Mouse (Mus musculus) G1E-ER4 (cell line): ENCODE results near the gene Orc6. TPM values are rescaled to one million over a fixed set of nuclear protein-coding genes. Genes with fewer than 3 reads are reported as not detected.
A peak's percentile ranks its signal among the peaks of the same experiment; 100 is the strongest.

Experiments used
- GATA1 ChIP-seq: IDR thresholded peaks from one replicate; pipeline ENCODE4 v1.8.0; 2012; ENCODE audit warnings: low read length, inconsistent platforms
- polyA plus RNA-seq: library from polyadenylated mRNA; stranded (reverse); fragments of >175 nt; gene quantifications from 2 replicates; pipeline ENCODE4 v1.2.3, GENCODE M21; 2012

Orc6 gene
- polyA plus RNA-seq: 4.5 and 16.7 TPM in 2 replicates

DNA sequence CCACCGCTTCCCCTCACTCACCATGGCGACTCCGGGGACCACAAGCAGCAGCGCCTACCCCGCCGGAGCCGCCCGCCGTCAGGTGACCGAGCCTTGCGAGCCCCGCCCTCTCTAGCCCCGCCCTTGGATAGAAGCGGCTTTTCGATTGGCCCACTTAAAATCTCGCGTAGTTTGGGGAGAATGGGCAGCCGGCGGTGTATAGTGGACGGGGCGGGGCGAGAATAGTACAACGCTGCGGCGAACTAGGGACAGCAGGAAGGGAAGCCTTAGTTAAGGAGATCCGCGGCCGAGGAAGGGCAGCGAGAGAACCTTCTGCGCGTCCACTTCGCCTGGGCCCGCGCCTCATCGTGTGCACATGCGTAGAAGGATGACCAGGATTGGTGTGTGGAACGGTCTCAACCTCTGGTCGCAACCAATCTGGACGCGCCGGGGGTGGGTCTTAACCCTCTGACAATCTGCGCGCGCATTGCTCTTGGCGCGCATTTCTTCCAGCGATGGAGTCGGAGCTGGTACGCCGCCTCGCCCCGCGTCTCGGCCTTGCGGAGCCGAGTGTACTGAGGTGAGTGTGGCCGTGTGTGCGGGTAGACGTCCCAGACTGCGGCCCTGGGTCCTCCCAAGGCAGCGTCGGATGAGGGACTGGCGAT, at the start of gene Orc6, which contains the start of gene Vps35:
Orc6 (plus strand) TSS at position 199 of the 644 bp plus-strand sequence.
Vps35 (minus strand) TSS at position 369 of the 644 bp plus-strand sequence.
- TF ChIP-seq GATA1: no peak

DNA sequence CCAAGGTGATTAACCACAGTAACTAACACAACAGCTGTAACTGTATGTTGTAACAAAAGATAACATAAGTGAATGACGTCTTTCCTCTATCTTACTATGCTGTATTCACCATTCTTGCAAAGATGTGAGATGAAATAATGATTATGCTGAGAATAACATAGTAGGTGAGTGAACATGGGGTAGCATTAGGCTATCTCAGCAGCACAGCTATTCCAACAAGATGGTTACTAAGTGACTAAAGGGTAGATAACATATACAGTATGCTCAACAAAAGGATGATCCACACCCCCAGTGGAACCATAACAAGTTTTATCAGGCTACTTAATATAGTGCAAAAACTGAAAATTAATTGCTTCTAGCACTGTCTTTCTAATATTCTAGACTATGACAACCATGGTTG, 12.6 kb upstream of the Orc6 start:
- TF ChIP-seq GATA1: no peak

- TF ChIP-seq GATA1: no peak
These were observed 615 bp upstream of the Orc6 start for GRCm38 (mm10) chr8:85298600-85299433.

- TF ChIP-seq GATA1: no peak
These were observed 2.5 kb downstream of the Orc6 start for GRCm38 (mm10) chr8:85301941-85302340.

- TF ChIP-seq GATA1: no peak
These were observed 3.5 kb downstream of the Orc6 start for GRCm38 (mm10) chr8:85302931-85303330.

DNA sequence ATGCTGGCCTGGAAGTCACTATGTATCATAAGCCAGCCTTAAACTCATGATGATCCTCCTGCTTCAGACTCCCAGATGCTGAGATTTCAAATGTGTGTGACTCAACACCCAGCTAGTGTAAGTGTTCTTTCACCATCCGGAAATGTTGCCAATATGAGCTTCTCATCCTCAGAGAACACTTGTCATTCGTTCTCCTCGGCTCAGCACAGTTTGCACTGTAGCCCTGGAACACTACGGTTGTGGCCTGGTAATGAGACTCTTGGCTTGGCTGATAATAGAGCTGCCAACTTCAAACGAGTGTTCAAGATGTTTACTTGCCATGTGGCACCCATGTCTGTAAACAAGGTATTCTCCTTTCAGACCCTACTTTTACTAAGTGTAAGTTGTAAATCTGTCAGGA, 4.1 kb downstream of the Orc6 start:
- TF ChIP-seq GATA1: no peak

GRCm38 (mm10) chr8:85308564-85308963, 9.1 kb downstream of the Orc6 start:
- TF ChIP-seq GATA1: no peak

DNA sequence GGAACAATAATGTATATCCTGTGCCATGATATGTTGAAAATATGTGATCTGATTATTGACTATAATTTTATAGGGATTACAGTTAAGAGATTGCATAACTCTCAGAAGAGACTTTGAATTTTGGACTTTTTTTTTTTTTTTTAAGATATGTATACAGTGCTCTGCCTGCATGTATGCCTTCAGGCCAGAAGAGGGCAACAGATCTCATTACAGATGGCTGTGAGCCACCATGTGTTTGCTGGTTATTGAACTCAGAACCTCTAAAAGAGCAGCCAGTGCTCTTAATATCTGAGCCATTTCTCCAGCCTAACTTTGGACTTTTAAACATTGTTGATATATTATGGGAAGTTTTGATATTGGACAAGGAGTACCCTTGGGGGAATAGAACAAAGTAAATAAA, 12.3 kb downstream of the Orc6 start:
- TF ChIP-seq GATA1: no peak

DNA sequence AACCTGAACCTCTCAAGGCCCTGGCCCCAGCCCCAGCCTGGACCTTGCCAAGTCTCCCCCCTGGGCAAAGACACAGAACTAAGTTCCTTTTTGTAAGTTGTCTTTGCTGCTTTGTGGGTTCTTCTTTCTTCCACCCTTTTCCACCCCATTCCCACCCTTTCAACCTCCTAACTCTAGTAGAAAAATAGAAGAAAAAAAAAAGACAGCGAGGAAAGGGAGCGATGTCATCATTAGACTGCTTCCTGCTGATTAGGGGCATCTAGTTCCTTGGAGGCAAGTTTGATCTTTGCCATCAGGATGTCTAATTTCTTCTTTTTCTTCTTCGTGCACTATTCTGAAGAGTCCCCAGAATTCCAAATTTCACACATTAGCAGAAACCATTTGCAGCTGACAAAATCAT, 13.6 kb downstream of the Orc6 start:
- TF ChIP-seq GATA1: no peak

- peak; percentile 48 for TF ChIP-seq GATA1
These were observed 19.1 kb downstream of the Orc6 start for GRCm38 (mm10) chr8:85318534-85318933.

GRCm38 (mm10) chr8:85321981-85322380, 22.5 kb downstream of the Orc6 start:
- no peak for TF ChIP-seq GATA1

DNA sequence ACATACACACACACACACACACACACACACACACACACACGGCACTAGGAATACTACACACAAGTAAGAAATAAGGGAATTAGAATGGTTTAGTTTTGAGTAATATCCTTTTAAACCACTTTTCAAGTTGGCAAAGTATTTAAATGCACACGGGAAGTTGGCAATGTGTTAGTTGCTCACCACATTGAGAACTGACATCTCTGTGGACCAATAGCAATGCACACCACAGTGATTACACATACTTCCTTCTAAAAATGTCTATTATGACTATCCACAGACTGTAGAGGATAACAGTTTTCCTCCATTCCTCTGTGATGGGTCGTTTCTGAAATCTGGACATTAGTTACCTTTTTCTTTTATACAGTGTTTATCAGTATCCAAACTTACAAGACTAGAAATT, 23.7 kb downstream of the Orc6 start:
- no peak for TF ChIP-seq GATA1

DNA sequence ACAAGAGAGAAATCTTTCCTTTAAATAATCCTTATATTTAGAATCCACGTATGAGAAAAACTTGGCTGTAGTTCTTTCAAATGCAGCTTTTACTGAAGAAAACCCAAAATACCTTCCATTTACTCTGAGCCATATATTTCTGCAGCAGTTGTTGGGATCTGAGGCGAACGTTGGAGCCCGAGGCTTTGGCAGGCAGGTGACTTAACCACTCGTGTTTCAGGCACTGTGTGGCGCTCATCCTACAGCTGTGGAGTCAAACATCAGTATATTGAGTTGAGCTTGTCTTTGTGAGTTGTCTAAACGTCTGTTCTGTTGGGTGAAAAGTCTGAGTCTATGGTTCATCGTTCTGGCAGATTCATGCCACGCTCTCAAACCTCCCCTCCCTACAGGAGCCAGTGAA, 27.6 kb downstream of the Orc6 start:
- no peak for TF ChIP-seq GATA1

- no peak for TF ChIP-seq GATA1
These were observed 30.1 kb downstream of the Orc6 start for GRCm38 (mm10) chr8:85329506-85329905.

GRCm38 (mm10) chr8:85335105-85335504, 35.7 kb downstream of the Orc6 start:
- peak; percentile 6 for TF ChIP-seq GATA1

DNA sequence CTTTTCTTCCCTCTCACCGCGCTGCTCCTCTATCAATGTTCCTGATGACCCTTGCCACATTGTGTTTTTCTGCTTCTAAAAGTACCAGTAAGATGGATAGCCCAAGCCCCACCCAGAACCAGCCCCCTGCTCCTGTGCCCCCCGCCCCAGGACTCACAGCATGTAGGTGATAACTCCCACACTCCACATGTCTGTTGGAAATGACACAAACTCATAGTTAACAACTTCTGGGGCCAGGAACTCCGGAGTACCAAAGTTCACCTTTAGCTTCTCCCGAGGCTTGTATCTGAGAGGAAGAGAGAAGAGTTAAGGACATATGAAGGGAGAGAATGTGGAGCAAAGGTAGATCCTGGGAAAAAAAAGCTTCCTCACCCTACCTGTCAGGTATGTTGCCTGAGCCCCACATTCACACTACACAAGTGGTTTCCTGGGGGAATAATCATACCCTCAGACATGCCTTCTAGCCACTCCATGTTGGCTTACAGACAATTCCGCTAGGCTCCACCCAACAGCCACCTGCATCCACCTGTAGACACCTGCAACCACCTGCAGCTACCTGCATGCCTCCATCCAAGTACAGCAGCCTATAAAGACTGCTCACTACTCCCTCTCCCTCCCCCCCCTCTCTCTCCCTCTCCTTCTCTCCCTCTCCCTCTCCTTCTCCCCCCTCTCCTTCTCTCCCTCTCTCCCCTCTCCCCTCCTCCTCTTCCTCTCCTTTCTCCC, 36.9 kb downstream of the Orc6 start:
- no peak for TF ChIP-seq GATA1
